Mouse (Mus musculus) layer of hippocampus, adult 2 months (tissue): Measurements from ENCODE around the gene Pde1b. TPM values are rescaled to one million over a fixed set of nuclear protein-coding genes. Genes with fewer than 3 reads are reported as not detected.

Experiments
- DNase-seq, 2 experiments: peaks; one replicate each; pipeline ENCODE4 v3.0.0; 2022; ENCODE audit warnings: low spot score in 2 of 2
- H3K27ac ChIP-seq: fragments of 200-600 bp; 2 replicates; pipeline ENCODE4 v1.8.1; 2022
- H3K4me3 ChIP-seq: fragments of 200-600 bp; 2 replicates; pipeline ENCODE4 v1.8.1; 2022; ENCODE audit warnings: mild to moderate bottlenecking
- CTCF ChIP-seq: fragments of 200-600 bp; conservative IDR thresholded peaks from 2 replicates; pipeline ENCODE4 v1.8.1; 2022; ENCODE audit warnings: antibody characterized with exemption, mild to moderate bottlenecking, moderate library complexity
- total RNA-seq, 2 experiments: library from RNA; stranded (reverse); gene quantifications; 2 replicates each; pipeline ENCODE4 v1.2.3; 2021

Gene Pde1b
- total RNA-seq, 2 experiments from 2014 or later: 109 to 117 TPM

- no peak for TF ChIP-seq CTCF
- no peak for DNase-seq
- H3K27ac ChIP-seq: peak overlapping the region; percentile 37; the same call in 1 of the 2 replicates
- no peak overlapping the region for H3K4me3 ChIP-seq
These were observed 18.3 kb upstream of the Pde1b start for GRCm38 (mm10) chr15:103484490-103484889.

DNA sequence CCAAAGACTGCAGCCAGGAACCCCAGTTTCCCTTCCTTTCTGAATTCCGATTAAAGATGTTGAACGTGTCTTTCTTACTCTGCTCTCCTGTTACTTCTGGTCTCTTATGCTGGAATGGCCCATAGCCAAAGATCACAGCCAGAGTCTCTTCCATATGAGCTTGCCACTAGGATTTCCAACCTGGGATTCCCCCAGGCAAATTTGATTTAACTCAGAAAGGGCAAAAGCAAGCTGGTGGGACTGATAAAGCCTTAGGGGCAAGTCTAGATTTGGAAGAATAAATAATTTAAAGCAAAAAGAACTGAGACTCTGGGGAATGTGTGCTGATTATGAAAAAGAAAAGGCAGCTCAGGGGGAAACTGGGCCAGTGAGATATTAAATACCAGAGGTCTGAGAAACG is 17.7 kb upstream of the Pde1b start:
- no peak for TF ChIP-seq CTCF
- peak overlapping the region; percentile 37; the same call in 1 of the 2 replicates for H3K27ac ChIP-seq

DNA sequence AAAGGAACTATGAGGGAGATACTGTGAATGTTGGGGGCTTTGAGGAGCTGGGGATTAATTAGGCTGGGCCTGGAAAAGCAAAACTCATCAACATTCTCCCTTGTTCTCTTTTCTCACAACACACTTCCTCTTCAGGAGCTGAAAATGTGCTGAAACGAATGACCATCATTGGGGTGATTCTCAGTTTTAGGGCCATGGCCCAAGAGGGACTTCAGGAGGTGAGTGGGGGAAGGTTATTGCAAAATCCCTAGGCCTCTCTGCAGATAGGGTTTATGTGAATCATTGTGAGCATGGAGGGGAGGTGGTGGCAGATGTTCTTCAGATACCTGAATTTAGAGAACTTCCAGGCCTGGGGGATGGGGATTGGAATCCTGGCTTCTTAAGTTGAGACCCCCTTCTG is 16.2 kb upstream of the Pde1b start:
- DNase-seq: no peak
- Histone ChIP-seq H3K27ac (no peak overlapping the region), H3K4me3 (no peak overlapping the region)
- no peak for TF ChIP-seq CTCF

More for the DNA sequence above, 17.7 kb upstream of the Pde1b start:
- no peak overlapping the region for H3K4me3 ChIP-seq
- DNase-seq: no peak

GRCm38 (mm10) chr15:103488336-103488735 is 14.5 kb upstream of the Pde1b start:
- peak overlapping the region; percentile 58; the same call in 1 of the 2 replicates for H3K27ac ChIP-seq
- no peak for TF ChIP-seq CTCF
- no peak overlapping the region for H3K4me3 ChIP-seq
- DNase-seq: no peak

DNA sequence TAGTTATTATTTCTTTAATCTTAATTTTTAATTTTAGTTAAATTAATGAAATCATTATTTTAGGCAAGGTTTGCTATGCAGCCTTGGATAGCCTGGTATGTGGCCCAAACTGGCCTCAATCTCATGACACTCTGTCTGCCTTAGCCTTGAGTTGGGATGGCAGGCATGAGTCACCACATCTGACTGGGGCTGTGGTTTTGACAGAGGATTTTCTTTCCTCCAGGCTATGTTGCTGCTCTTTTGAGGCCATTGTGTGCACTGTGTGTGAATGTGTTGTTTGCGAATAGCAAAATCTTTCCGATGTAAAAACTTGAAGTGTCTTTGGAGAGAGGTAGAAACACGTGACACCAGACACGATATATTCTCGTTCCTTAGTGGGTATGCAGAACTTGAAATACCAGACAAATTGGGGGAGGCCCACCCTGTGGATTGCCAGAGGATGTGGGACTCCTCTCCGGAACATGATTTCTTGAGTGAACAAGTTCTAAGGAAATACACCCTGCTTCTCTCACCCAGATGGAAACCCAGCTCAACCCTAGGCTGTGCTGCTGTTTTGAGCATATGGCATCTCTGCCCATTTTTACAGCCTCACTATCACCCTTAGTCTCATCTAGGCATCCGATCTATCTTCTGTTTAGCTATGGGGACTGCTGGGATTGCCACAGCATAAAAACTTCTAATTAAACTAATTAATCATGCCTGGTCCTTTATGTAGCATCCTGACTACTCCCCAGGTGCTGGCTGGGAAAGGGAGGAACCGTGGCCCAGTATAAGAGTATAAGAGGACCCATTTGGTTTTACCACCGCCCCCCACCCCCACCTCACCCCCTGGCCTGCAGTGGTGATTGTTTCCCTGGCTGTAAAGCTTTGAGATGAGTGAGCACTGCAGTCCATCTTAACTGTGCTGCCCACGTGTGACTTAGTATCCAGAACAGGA is 6.4 kb upstream of the Pde1b start:
- Histone ChIP-seq H3K4me3 (no peak overlapping the region), H3K27ac (no peak overlapping the region)
- no peak for TF ChIP-seq CTCF
- no peak for DNase-seq

GRCm38 (mm10) chr15:103498157-103498556 is 4.7 kb upstream of the Pde1b start:
- no peak for TF ChIP-seq CTCF
- no peak for DNase-seq
- H3K4me3 ChIP-seq: no peak overlapping the region

GRCm38 (mm10) chr15:103500723-103501122 is 2.1 kb upstream of the Pde1b start:
- H3K27ac ChIP-seq: peak overlapping the region; percentile 68
- no peak for TF ChIP-seq CTCF
- no peak overlapping the region for H3K4me3 ChIP-seq
- DNase-seq: no peak

More at GRCm38 (mm10) chr15:103498157-103498556, 4.7 kb upstream of the Pde1b start:
- no peak overlapping the region for H3K27ac ChIP-seq

DNA sequence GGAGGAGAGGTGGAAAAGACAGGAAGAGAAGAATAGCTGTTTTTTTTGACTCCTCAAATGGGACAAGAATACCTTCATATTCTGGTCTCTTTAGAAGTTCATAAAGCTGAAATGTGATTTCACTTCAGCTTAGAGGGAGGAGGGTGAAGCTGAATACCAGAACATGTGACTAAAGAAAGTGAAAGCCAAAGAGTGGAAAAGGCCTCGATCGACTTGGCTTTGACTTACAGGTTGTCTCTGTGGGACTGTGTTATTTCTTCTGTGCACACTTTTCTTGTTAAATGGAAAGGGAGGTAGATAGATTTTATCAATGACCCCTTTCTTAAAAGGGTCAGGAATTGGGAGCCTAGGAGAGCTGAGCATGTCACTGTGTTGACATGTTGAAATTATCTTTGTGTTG is 1.6 kb upstream of the Pde1b start:
- TF ChIP-seq CTCF: no peak
- Histone ChIP-seq H3K27ac (peak overlapping the region; percentile 6; the same call in 1 of the 2 replicates), H3K4me3 (no peak overlapping the region)
- no peak for DNase-seq

DNA sequence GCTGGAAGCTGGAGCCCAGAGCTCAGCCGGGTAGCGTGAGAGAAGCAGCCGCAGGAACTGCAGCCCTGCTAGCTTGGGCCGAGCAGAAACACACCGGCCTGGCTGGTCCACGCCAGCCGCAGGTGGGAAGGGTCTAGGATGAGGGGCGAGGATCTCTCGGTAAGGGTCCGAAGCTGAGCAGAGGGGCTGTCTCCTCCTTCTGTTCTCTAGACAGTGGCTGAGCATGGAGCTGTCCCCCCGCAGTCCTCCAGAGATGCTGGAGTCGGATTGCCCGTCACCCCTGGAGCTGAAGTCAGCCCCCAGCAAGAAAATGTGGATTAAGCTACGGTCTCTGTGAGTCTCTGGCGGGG is 392 bp downstream of the Pde1b start:
- DNase-seq: no peak
- Histone ChIP-seq H3K27ac (peak overlapping the region; percentile 96), H3K4me3 (peak overlapping the region; percentile 84)
- no peak for TF ChIP-seq CTCF

DNA sequence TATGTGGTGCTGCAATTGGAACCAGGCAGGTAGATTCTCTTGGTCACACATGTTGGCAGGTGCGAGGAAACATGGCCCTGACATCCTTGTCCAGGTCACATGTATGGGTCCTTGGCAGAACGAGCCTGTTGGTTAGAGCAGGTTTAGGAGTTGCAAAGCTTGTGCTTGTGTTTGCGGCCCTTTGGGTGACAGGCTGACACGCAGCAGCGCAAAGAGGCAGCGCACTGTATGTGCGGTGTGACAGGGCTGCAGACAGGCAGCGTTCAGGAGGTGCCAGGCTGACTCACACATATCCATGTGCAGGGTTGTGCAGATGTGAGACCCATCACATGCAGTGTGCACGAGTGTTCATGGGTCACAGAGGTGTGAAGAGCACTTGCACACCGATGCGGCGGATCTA is 826 bp downstream of the Pde1b start:
- Histone ChIP-seq H3K4me3 (peak overlapping the region; percentile 84), H3K27ac (peak overlapping the region; percentile 96)
- no peak for DNase-seq
- TF ChIP-seq CTCF: no peak

- no peak for TF ChIP-seq CTCF
- DNase-seq: no peak
- no peak overlapping the region for H3K4me3 ChIP-seq
- H3K27ac ChIP-seq: peak overlapping the region; percentile 43; the same call in 1 of the 2 replicates
These were observed 6.5 kb downstream of the Pde1b start for GRCm38 (mm10) chr15:103509317-103509716.

DNA sequence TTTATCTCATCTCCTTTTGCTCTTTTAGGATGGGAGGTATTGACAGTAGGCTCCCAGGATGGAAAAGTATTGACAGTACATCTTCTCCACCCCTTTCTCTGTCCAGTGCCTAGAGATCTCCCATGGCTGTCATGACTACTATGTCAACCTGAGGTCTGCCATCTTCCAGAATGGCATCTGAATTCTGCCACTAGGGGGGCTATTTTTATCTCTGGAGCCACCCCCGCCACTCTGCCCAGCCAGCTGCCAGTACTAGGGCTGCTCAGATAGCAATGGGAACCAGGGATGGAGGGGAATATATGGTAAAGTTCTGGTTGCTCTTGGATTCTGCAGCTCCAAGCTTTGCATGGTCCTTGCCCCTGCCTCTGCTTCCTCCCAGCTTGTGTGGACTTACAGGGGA is 8.8 kb downstream of the Pde1b start:
- DNase-seq: peak; percentile 66 to 70
- H3K27ac ChIP-seq: peak overlapping the region; percentile 76
- peak overlapping the region; percentile 1; the same call in 1 of the 2 replicates for H3K4me3 ChIP-seq
- peak; percentile 68 for TF ChIP-seq CTCF

GRCm38 (mm10) chr15:103513621-103514031 is 10.8 kb downstream of the Pde1b start:
- Histone ChIP-seq H3K27ac (peak overlapping the region; percentile 90), H3K4me3 (peak overlapping the region; percentile 55)
- no peak for DNase-seq
- no peak for TF ChIP-seq CTCF

DNA sequence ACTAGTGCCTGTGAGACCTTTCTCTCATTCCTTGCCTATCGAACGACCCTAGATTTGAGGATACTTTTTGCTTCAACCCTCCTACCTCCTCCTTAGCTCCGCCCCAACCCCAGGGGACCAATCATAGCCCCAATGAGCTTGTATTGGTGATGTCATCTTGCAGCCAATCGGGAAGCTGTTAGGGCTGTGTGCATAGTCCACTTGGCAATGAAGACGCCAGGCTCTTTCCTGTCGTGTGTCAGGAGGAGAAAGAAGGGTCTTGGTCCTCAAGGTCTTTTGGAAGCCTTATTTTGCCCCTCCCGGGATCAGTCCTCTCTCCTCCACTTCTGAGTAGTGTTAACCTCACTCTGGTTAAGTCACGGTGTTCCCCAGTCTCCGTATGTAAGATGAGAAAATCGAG is 11.3 kb downstream of the Pde1b start:
- no peak for TF ChIP-seq CTCF
- Histone ChIP-seq H3K27ac (peak overlapping the region; percentile 90), H3K4me3 (peak overlapping the region; percentile 55)
- peak; percentile 75 to 83 for DNase-seq
